Mouse (Mus musculus) embryonic facial prominence, embryonic 10.5 days (tissue): Measurements from ENCODE around the gene Kcnh7. TPM values are rescaled to one million over a fixed set of nuclear protein-coding genes. Genes with fewer than 3 reads are reported as not detected.
"Not testable (repeated sequence)": the region's sequence is repeated elsewhere in the genome, so short reads cannot be mapped to it uniquely, and the experiment has no call there.

Experiments used
- DNase-seq: peaks from one replicate; pipeline ENCODE4 v3.0.0-alpha.2; 2017; ENCODE audit warnings: low spot score
- H3K27ac ChIP-seq: fragments of 300-500 bp; sonication (generic); replicated peaks from 2 replicates; pipeline ENCODE4 v1.5.1; 2016; ENCODE audit warnings: mild to moderate bottlenecking
- H3K27me3 ChIP-seq: fragments of 300-500 bp; sonication (generic); replicated peaks from 2 replicates; pipeline ENCODE4 v1.6.1; 2016; ENCODE audit warnings: low read depth, mild to moderate bottlenecking; ENCODE audit not compliant: poor library complexity, severe bottlenecking
- H3K36me3 ChIP-seq: fragments of 300-500 bp; sonication (generic); replicated peaks from 2 replicates; pipeline ENCODE4 v1.6.1; 2016; ENCODE audit warnings: mild to moderate bottlenecking, moderate library complexity
- H3K4me1 ChIP-seq: fragments of 300-500 bp; sonication (generic); 2 replicates; pipeline ENCODE4 v1.6.1; 2016
- H3K4me3 ChIP-seq: fragments of 300-500 bp; sonication (generic); 2 replicates; pipeline ENCODE4 v1.5.1; 2016; ENCODE audit warnings: mild to moderate bottlenecking, moderate library complexity
- H3K9me3 ChIP-seq: fragments of 300-500 bp; sonication (generic); 2 replicates; pipeline ENCODE4 v1.6.1; 2016; ENCODE audit warnings: mild to moderate bottlenecking
- WGBS: fragments of 180-500 bp; shearing (Covaris S2); methylation state at CpG from one replicate; pipeline ENCODE4 v1.1.7; 2016; 5-methylcytosine and 5-hydroxymethylcytosine counted together
- polyA plus RNA-seq: library from polyadenylated mRNA; unstranded; fragments of >200 nt; fragmentation: Nextera tagmentation; extraction: Ambion mirVana; gene quantifications from 2 replicates; pipeline ENCODE4 v1.2.1, GENCODE M21; 2016

The Kcnh7 gene
- polyA plus RNA-seq, 1 experiment from 2014 or later: 0.76 TPM

DNA sequence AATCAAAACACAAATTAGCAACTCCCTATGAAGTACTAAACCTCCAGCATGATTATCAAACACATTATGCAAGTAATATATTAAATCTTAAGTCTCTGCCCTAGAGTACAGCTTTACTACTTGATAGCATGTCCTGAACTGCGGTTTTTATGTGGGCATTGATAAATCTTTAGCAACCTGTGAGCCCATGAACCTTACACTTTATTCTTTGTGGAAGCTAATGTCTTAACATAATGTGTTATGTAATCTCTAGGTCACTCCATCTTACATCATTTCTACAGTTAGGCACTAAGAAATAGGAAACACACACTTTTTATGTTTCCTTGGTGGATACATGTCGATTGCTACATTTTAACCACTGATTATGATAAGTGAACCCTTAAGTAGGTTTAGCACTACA is 437.8 kb downstream of the Kcnh7 start:
- WGBS: 93% methylated on average over 2 of the region's 2 CpGs
- H3K9me3 ChIP-seq: no peaks in the 10 kb centered on the region
- no peak for DNase-seq

DNA sequence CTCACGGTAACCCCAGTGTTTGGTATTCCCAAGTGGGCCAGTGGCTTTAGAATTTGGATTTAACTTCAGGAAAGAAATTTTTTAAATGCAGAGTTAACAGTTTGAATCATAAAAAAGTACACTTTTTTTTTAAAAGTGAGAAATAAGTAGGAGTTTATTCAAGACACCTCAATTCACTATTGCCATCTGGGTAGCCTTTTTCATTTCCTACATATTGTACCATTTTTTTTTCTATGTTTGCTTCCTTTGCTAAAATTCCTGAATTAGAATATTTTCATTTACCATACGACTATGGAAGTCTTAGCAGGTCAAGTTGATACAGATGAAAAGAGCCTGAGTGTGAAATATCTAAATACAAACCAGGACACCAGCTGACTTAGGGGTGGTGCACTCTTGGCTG is 441.0 kb downstream of the Kcnh7 start:
- H3K36me3 ChIP-seq: no peaks in the 10 kb centered on the region
- no peak for DNase-seq
- no peaks in the 10 kb centered on the region for H3K4me1 ChIP-seq
- H3K9me3 ChIP-seq: no peaks in the 10 kb centered on the region
- 74% methylated on average over 2 of the region's 2 CpGs for WGBS
- no peak overlapping the region for H3K27ac ChIP-seq
- H3K27me3 ChIP-seq: no peaks in the 10 kb centered on the region
- no peak overlapping the region for H3K4me3 ChIP-seq

More for the DNA sequence above, 437.8 kb downstream of the Kcnh7 start:
- no peak overlapping the region for H3K4me3 ChIP-seq
- H3K36me3 ChIP-seq: no peaks in the 10 kb centered on the region
- no peaks in the 10 kb centered on the region for H3K4me1 ChIP-seq
- no peak overlapping the region for H3K27ac ChIP-seq
- no peaks in the 10 kb centered on the region for H3K27me3 ChIP-seq

GRCm38 (mm10) chr2:62730671-62731070 is 453.4 kb downstream of the Kcnh7 start:
- no peaks in the 10 kb centered on the region for H3K27me3 ChIP-seq
- no peaks in the 10 kb centered on the region for H3K4me1 ChIP-seq
- no peak overlapping the region for H3K27ac ChIP-seq
- DNase-seq: no peak
- H3K4me3 ChIP-seq: no peak overlapping the region
- no peaks in the 10 kb centered on the region for H3K36me3 ChIP-seq
- H3K9me3 ChIP-seq: no peaks in the 10 kb centered on the region
- 74% methylated on average over 1 of the region's 1 CpGs for WGBS

DNA sequence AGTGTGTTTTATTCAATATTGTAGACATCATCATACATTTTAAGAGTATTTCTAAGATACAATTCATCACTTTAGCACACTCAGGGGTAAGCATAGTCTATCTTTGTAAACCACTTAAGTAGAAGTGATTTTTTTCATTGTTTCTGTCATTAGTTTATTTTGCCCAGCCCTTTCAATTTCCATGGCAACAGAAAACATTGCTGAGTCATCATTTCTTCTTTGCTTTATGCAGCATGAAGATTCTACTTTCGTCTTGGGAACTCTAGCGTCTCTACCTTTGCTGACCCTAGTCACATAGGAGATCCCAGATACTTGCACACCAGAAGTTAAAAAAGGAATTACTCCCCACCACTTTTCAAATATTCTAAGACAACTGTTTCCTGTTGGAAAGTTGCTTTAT is 456.4 kb downstream of the Kcnh7 start:
- no peaks in the 10 kb centered on the region for H3K4me1 ChIP-seq
- DNase-seq: no peak
- H3K27me3 ChIP-seq: no peaks in the 10 kb centered on the region
- H3K4me3 ChIP-seq: no peak overlapping the region
- no peaks in the 10 kb centered on the region for H3K9me3 ChIP-seq
- 93% methylated on average over 2 of the region's 2 CpGs for WGBS
- H3K36me3 ChIP-seq: no peaks in the 10 kb centered on the region
- H3K27ac ChIP-seq: no peak overlapping the region

GRCm38 (mm10) chr2:62725946-62726345 is 458.1 kb downstream of the Kcnh7 start:
- DNase-seq: no peak
- Histone ChIP-seq H3K36me3 (no peaks in the 10 kb centered on the region), H3K9me3 (no peaks in the 10 kb centered on the region), H3K4me1 (no peaks in the 10 kb centered on the region), H3K27ac (no peak overlapping the region), H3K4me3 (no peak overlapping the region), H3K27me3 (no peaks in the 10 kb centered on the region)
- 56% methylated on average over 1 of the region's 1 CpGs for WGBS

DNA sequence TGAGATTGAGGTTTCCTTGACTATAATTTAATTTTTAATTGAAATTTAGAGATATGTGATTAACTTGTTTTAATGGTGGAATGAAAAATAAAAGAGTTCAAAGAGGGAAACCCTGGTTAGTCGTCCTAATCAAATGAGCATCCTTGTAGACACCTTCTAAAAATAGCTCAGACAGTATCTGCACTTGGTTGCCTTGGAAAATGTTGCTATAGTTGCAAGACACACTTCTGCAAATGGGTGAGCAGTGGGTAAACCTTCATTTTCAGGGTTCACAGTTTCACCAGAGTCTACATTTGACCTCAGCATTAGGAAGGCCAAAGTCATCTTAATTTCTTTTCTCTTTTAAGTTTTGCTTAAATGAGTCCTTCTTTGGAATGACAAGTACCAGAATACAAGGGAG is 465.7 kb downstream of the Kcnh7 start:
- Histone ChIP-seq H3K4me3 (no peak overlapping the region), H3K27me3 (no peaks in the 10 kb centered on the region), H3K36me3 (no peaks in the 10 kb centered on the region), H3K4me1 (no peaks in the 10 kb centered on the region), H3K27ac (no peak overlapping the region), H3K9me3 (no peaks in the 10 kb centered on the region)
- WGBS: 65% methylated on average over 1 of the region's 1 CpGs
- DNase-seq: no peak

- Histone ChIP-seq H3K4me1 (no peaks in the 10 kb centered on the region), H3K4me3 (no peak overlapping the region), H3K9me3 (no peaks in the 10 kb centered on the region), H3K36me3 (no peaks in the 10 kb centered on the region), H3K27me3 (no peaks in the 10 kb centered on the region), H3K27ac (no peak overlapping the region)
- 89% methylated on average over 6 of the region's 6 CpGs for WGBS
- no peak for DNase-seq
These were observed 466.8 kb downstream of the Kcnh7 start for GRCm38 (mm10) chr2:62717270-62717669.

GRCm38 (mm10) chr2:62715260-62715659 is 468.8 kb downstream of the Kcnh7 start:
- H3K9me3 ChIP-seq: no peaks in the 10 kb centered on the region
- no peaks in the 10 kb centered on the region for H3K4me1 ChIP-seq
- H3K36me3 ChIP-seq: no peaks in the 10 kb centered on the region
- no peak for DNase-seq
- H3K27ac ChIP-seq: no peak overlapping the region
- WGBS: 93% methylated on average over 4 of the region's 4 CpGs
- no peaks in the 10 kb centered on the region for H3K27me3 ChIP-seq
- no peak overlapping the region for H3K4me3 ChIP-seq

DNA sequence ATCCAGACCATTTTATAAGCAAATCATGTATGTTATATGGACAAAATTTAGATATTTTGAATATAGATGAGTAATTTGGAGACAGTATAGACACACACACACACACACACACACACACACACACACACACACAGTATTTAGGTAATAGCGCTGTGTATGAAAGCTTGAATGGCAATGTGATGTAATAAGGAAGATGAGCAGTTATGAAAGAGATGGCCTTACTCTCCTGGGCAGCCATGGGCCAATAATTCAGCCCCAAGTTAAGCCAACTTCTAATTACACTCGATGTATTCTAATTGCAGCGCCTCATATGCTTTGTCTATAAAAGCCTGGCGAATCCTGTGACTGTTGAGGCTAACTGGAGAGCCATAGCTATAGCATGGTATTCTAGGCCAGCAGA is 469.7 kb downstream of the Kcnh7 start:
- not testable (repeated sequence) for H3K27me3 ChIP-seq, H3K36me3 ChIP-seq, H3K9me3 ChIP-seq, H3K27ac ChIP-seq, DNase-seq, H3K4me1 ChIP-seq, H3K4me3 ChIP-seq
- WGBS: 91% methylated on average over 4 of the region's 4 CpGs

DNA sequence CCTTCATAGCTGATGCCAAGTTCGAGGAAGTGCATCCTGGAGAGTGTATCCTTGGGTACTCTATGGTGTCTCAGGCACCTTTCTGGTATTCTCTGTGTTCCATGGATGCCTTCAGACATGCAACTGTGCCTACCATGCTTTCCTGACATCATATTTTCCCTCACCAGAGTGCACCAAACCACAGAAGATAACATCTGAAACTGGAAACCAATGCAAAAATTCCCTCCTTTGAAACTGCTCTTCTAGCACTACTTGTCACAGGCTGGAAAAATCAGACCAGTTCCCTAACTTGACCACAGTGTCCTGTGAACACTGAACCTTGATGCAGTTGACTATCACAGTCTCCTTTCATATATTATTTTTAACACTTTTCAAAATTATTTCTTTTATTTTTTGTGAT is 474.5 kb downstream of the Kcnh7 start:
- no peak for DNase-seq
- Histone ChIP-seq H3K27me3 (no peaks in the 10 kb centered on the region), H3K4me3 (no peak overlapping the region), H3K4me1 (no peaks in the 10 kb centered on the region), H3K36me3 (no peaks in the 10 kb centered on the region), H3K9me3 (no peaks in the 10 kb centered on the region), H3K27ac (no peak overlapping the region)
- WGBS: 77% methylated on average over 1 of the region's 1 CpGs

DNA sequence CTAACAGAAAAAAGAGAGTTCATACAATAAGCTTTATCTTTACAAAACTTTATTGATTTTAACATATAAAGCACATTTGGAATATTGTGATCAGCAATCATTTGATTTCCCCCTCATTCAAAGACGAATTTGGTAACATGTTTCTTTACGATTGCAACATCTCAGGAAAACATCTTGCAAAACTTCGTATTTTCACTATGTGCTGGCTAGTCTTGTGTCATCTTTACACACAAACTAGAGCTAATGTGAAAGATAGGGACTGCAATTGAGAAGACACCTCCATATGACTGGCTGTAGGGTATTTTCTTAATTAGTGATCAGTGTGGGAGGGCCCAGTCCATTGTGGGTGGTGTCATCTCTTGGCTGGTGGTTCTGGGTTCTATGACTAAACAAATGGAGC is 477.8 kb downstream of the Kcnh7 start:
- Histone ChIP-seq H3K27me3 (no peaks in the 10 kb centered on the region), H3K9me3 (no peaks in the 10 kb centered on the region), H3K4me1 (no peaks in the 10 kb centered on the region), H3K4me3 (no peak overlapping the region), H3K36me3 (no peaks in the 10 kb centered on the region), H3K27ac (no peak overlapping the region)
- 92% methylated on average over 3 of the region's 3 CpGs for WGBS
- DNase-seq: no peak

- Histone ChIP-seq H3K27ac (no peak overlapping the region), H3K36me3 (no peaks in the 10 kb centered on the region), H3K9me3 (no peaks in the 10 kb centered on the region), H3K4me3 (no peak overlapping the region), H3K27me3 (no peaks in the 10 kb centered on the region), H3K4me1 (no peaks in the 10 kb centered on the region)
- WGBS: 87% methylated on average over 6 of the region's 6 CpGs
- no peak for DNase-seq
These were observed 498.2 kb downstream of the Kcnh7 start for GRCm38 (mm10) chr2:62685934-62686333.

- H3K36me3 ChIP-seq: no peaks in the 10 kb centered on the region
- H3K27ac ChIP-seq: no peak overlapping the region
- no peaks in the 10 kb centered on the region for H3K4me1 ChIP-seq
- WGBS: 63% methylated on average over 3 of the region's 3 CpGs
- DNase-seq: no peak
- H3K4me3 ChIP-seq: no peak overlapping the region
- H3K27me3 ChIP-seq: no peaks in the 10 kb centered on the region
- H3K9me3 ChIP-seq: no peaks in the 10 kb centered on the region
These were observed 499.0 kb downstream of the Kcnh7 start for GRCm38 (mm10) chr2:62684989-62685595.

GRCm38 (mm10) chr2:62681667-62682066 is 502.4 kb downstream of the Kcnh7 start:
- 82% methylated on average over 8 of the region's 8 CpGs for WGBS

More at GRCm38 (mm10) chr2:62681667-62682066, 502.4 kb downstream of the Kcnh7 start:
- H3K36me3 ChIP-seq: no peaks in the 10 kb centered on the region
- no peaks in the 10 kb centered on the region for H3K4me1 ChIP-seq
- no peak overlapping the region for H3K27ac ChIP-seq
- DNase-seq: no peak
- no peak overlapping the region for H3K4me3 ChIP-seq
- H3K27me3 ChIP-seq: no peaks in the 10 kb centered on the region
- no peaks in the 10 kb centered on the region for H3K9me3 ChIP-seq
